Mouse (Mus musculus) CD4-positive, CD25-positive, alpha-beta regulatory T cell, adult 2 months (primary cell): ENCODE measurements around the gene Bcl9l.
A peak's percentile ranks its signal among the peaks of the same experiment; 100 is the strongest.

Source experiments
- DNase-seq: peaks from one replicate; pipeline ENCODE4 v3.0.0-alpha.2; 2012; ENCODE audit warnings: low read depth, low spot score

Gene Bcl9l

GRCm38 (mm10) chr9:44497624-44498377, 15.2 kb downstream of the Bcl9l start:
- peak; percentile 57 for DNase-seq

- peak; percentile 66 for DNase-seq
Observed at GRCm38 (mm10) chr9:44498421-44499355, 16.1 kb downstream of the Bcl9l start.

GRCm38 (mm10) chr9:44499356-44500162, 16.9 kb downstream of the Bcl9l start:
- no peak for DNase-seq

- no peak for DNase-seq
Observed at GRCm38 (mm10) chr9:44500163-44500533, 17.5 kb downstream of the Bcl9l start.

DNA sequence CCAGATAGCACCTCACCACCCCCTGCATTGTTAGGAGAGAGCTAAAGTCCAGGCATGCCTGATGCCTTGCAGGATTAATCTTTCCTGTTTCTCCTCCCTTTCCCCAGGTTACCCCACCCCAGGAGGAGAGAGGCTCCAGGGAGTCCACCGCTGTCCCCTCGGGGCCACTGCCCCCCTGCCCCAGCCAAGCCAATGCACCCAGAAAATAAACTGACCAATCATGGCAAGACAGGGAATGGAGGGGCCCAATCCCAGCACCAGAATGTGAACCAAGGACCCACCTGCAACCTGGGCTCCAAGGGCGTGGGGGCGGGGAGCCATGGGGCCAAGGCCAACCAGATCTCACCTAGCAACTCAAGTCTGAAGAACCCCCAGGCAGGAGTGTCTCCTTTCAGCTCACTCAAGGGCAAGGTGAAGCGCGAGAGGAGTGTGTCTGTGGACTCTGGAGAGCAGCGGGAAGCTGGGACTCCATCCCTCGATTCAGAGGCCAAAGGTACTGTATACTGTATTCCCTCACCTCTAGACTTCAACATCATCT, 18.1 kb downstream of the Bcl9l start:
- DNase-seq, result no peak

DNA sequence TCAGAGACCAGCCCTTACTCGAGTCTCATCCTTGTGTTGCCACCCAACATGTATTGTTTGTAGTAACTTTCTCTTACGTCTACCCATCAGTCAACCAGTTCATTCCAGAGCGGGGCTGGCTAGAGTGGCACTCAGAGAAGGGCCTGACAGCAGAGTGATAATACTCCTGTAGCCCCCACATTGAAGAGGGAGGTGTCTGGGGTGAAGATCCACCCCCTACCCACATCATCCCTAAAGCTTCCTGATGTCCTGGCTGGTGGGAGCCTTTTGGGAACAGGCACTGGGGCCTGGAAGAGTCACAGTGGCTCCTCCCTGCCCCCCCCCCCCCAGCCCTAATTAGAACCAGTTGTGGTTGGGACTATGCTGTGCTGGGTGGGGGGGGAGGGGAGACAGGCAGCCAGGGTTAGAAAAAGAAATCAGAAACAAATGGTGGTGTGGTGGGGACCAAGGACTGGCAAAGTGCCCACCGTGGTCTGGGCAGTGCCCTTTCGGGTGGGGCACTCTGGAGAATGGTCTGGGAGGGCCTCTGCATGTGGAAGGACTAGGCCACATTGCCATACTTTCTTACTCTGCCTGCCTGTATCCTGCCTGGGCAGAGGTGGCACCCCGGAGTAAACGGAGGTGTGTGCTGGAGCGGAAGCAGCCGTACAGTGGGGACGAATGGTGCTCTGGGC, 18.7 kb downstream of the Bcl9l start:
- DNase-seq, result no peak

- peak; percentile 91 for DNase-seq
Observed at GRCm38 (mm10) chr9:44502006-44502405, 19.4 kb downstream of the Bcl9l start.

DNA sequence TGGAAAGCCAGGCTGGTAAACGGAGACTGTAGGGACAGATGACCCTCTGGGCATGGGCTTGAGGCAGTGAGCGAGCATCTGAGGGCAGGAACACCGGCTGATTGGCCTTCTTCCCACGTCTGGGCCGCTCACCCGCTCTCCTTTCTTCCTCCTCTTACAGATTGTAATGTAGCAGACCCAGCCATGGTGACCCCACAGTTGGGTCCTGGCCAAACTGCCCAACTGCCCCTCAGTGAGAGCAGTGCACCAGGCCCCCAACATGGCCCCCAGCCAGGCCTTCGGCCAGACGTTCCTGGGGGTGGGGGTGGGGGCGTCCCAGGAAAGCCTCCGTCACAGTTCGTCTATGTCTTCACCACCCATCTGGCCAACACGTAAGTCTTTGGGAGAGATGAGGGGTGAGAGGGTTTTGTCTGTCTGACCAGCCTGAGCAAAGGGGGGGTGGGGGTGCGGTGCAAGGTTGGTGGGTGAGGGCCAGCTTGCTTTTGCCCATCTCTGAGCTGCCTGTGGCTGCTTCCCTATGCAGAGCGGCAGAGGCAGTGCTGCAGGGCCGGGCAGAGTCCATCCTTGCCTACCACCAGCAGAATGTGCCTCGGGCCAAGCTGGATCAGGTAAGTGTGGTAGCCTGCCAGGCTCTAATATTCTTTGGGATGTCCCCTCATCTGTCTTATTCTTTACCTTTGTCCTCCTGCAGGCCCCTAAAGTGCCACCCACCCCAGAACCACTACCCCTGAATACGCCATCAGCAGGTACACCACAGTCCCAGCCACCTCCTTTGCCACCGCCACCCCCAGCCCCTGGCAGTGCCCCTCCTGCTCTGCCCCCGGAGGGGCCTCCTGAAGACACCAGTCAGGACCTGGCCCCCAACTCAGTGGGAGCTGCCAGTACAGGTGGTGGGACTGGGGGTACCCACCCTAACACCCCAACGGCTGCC, 22.5 kb downstream of the Bcl9l start:
- peak; percentile 10 for DNase-seq

DNA sequence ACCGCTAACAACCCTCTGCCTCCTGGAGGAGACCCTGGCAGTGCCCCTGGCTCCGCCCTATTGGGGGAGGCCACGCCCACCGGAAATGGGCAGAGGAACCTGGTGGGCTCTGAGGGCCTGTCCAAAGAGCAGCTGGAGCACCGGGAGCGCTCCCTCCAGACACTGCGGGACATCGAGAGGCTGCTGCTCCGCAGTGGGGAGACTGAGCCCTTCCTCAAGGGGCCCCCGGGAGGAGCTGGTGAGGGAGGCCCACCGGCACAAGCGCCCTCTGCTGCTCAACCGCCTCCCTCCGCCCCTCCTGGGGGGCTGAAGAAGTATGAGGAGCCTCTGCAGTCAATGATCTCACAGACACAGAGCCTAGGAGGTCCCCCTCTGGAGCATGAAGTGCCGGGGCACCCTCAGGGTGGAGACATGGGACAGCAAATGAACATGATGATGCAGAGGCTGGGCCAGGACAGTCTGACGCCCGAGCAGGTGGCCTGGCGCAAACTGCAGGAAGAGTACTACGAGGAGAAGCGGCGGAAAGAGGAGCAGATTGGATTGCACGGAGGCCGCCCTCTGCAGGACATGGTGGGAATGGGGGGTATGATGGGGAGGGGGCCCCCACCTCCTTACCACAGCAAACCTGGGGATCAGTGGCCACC, 23.3 kb downstream of the Bcl9l start:
- no peak for DNase-seq

DNA sequence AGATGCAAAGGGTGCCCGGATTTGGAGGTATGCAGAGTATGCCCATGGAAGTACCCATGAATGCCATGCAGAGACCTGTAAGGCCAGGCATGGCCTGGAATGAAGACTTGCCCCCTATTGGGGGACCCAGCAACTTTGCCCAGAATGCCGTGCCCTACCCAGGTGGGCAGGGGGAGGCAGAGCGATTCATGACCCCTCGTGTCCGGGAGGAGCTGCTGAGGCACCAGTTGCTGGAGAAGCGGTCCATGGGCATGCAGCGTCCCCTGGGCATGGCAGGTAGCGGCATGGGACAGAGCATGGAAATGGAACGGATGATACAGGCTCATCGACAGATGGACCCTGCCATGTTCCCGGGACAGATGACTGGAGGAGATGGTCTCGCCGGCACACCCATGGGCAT, 23.9 kb downstream of the Bcl9l start:
- no peak for DNase-seq

GRCm38 (mm10) chr9:44507345-44507744, 24.7 kb downstream of the Bcl9l start:
- no peak for DNase-seq

GRCm38 (mm10) chr9:44508124-44508619, 25.5 kb downstream of the Bcl9l start:
- DNase-seq, result no peak

- no peak for DNase-seq
Observed at GRCm38 (mm10) chr9:44508721-44509486, 26.3 kb downstream of the Bcl9l start.

GRCm38 (mm10) chr9:44509487-44510354, 27.1 kb downstream of the Bcl9l start:
- DNase-seq, result peak; percentile 92

- DNase-seq, result peak; percentile 76
Observed at GRCm38 (mm10) chr9:44510355-44510871, 27.8 kb downstream of the Bcl9l start.

DNA sequence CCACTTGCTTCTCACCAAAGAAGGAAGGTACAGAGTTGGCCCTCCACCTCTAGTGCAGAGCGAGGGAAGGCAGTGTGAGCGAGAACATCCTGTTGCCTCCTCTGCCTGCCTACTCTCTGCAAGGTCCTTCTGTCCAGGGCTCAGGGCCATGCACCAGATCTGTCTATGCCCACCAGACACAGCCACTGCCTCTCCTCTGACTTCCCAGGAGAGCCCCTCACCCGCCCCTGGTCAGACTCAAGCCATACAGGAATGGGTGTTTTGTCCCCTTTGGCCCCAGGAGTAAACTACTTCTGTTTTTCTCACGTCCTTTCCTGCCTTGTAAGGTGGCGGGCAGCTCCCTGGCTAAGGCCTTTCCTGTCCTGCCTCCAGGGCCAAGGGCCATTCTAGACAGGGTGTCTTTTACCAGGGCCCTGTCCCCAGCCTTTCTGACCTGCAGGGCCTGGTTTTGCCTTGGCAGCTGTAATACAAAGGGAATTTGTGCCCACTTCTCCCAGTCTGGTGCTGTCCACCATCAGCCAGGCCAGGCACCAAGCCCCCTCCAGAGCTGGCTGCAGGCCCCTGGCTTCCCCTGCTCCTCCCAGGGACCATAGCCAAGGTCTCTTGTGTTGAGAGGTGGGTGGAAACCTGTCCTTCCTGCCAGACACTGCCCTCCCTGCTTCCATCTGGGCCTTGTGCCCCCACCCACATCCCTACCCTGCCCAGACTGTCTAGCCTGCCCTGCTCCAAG, 28.4 kb downstream of the Bcl9l start:
- DNase-seq, result peak; percentile 70
